Mouse (Mus musculus) right cerebral cortex, postnatal 25 days (tissue): ENCODE data around the gene Flywch1.

Experiments used
- DNase-seq: peaks from one replicate; pipeline ENCODE4 v3.0.0; 2022

Flywch1 gene

DNA sequence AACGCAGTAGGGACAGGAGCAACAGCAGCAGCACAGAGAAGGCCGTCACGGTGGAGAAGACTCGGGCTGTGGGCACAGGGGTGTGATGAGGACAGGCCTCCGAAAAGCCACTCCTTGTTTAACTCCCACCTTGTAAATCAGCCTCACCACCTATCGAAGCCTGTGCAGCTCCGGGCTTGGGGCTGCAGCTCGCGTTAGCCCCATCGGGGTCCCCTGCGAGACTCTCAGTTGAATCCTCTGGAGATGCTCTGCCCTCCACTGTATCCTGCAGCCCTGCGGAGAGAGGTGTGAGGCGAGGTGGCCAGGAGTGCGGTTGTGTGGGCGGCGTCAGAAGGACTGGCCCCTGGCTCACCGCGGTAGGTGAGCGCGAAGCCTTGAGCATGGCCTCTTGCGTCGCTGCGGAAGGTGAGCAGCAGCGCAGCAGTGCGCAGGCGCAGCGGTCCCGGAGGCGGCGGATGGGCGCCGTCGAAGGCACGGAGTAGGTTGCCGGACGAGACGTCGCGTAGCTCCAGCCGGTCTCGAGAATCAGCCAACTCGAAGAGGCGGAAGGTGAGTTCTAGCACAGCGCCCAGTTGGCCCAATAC, 29.1 kb downstream of the Flywch1 start:
- DNase-seq: no peak

DNA sequence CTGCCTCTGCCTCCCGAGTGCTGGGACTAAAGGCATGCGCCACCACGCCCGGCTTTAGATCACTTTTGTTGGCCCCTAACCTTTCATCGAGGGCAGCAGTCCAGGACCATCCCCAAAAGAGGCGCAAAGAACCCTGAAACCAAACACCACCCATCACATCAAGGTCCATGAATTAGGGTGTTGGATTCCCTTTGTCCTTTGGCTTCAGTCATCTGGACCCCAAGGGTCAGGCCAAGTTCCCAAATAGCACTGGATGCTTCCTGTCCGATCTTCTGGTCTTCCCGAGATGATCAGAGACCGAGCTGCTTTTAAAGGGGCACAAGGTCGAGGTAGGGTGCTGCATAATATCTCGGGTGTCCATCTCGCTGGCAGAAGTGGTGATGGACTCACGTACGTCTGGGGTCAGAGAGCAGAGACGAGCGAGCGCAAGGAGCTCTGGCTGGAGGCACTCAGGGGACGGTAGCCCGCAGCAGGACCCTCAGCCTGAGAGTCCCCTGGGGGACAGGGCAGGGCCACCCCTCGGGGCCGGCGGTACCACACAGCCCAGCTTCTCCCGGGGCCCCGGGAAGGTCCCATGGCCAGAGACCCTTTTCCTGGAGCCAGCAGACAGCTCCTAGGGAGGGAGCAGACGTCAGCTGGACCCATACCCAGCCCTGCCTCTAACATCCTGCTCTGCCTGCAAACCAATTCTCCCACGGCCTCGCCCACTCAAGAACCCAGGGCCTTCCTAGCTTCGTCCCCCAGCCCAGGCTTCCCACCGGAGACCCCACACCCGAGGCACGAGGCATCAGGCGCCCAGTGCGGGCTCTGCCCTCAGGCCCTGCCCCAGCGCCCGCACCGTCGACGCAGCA, 29.8 kb downstream of the Flywch1 start:
- no peak for DNase-seq

DNA sequence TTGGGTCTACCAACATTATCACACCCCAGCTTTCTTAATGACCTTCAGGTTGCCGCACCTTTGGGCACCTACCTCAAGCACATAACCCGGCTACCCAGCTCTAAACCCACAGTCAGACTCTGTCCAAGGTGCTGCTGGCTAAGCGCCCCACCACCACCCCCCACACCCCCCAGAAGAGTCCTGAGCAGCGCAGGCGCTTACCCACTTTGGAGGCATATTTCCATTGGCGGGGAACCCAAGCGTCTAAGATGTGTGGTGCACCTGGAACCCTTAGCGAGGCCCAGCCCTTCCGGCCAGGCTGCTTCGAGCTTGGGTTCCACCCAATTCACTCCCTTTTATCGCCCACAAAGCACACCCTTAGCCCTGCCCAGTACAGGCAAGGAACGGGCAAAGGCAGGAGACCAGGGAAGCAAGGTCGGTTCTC, 30.8 kb downstream of the Flywch1 start, which contains the start of gene Paqr4:
Gene Paqr4, minus strand, starts transcription at position 270 of the 424 bp plus-strand sequence.
- DNase-seq: no peak

DNA sequence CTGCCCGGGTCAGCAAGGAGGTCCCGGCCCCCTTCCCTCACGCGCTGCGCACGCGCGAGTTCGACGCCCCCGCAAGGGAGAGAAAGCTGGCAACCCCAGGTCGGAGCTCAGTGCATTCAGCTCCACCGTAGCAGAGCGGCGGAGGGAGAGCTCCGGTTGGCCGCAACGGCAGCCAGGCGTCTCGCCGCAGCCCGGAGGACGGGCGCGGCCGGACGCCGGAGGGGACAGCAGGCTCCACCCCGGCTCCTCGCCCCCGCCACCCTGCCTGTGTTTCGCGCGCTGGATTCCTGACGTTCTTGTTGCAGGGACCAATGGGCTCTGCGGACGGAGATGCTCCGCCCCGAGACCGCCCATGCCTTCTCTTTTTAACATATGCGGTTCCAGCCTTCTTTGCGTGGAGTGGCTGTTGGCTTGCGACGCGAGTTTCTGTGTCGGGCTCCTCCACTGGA, 31.2 kb downstream of the Flywch1 start:
- DNase-seq: peak; percentile 94

GRCm38 (mm10) chr17:23739202-23740135, 31.9 kb downstream of the Flywch1 start:
- DNase-seq: peak; percentile 41

- no peak for DNase-seq
Measured at GRCm38 (mm10) chr17:23738836-23739201, 32.6 kb downstream of the Flywch1 start.

GRCm38 (mm10) chr17:23737493-23738445, 33.6 kb downstream of the Flywch1 start:
- no peak for DNase-seq

DNA sequence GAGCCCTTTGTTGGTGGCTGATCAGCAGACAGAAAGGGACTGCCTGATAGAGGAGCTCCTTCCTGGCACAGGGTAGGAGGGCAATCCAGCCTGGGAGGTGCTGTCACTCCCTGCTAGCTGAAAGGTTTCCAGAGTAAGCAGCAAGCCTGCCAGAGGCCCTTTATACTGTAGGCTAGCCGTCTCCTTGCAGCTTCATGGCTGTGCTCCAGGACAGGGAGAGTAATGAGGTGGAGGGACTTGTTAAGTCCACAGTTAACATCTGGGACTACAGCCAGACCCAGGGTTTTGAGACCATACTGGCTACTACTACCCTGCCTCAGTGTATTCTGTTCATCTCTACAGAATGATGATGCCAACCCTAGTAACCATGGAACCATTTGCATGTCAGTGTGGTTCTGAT, 37.1 kb downstream of the Flywch1 start:
- DNase-seq: no peak

DNA sequence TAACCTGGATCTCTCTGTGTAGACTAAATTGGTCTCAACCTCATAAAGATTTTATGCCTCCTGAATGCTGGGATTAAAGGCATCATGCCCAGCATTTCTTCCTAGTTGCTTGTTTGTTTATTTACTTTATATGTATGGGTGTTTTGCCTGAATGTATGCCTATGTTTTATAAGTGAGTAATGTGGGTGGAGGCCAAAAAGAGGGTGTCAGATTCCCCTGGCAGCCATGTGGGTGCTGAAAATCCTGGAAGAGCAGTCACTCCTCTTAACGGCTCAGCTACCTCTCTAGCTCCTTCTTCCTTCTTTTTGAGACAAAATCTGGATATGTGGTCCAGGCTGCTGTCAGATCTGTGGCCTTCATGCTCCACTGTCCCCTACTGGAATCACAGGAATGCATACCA, 41.0 kb downstream of the Flywch1 start:
- no peak for DNase-seq

GRCm38 (mm10) chr17:23726758-23727142, 44.7 kb downstream of the Flywch1 start:
- peak; percentile 52 for DNase-seq

- DNase-seq: peak; percentile 93
Measured at GRCm38 (mm10) chr17:23725999-23726757, 45.2 kb downstream of the Flywch1 start, which contains the start of gene Pkmyt1. Gene Pkmyt1 (plus strand): TSS chr17:23726336.

GRCm38 (mm10) chr17:23725477-23725876, 45.9 kb downstream of the Flywch1 start:
- no peak for DNase-seq

- no peak for DNase-seq
Measured at GRCm38 (mm10) chr17:23722376-23723125, 48.9 kb downstream of the Flywch1 start, which contains the start of gene 1520401A03Rik. Gene 1520401A03Rik (minus strand): TSS chr17:23722783.

GRCm38 (mm10) chr17:23721886-23722285, 49.5 kb downstream of the Flywch1 start:
- DNase-seq: no peak

DNA sequence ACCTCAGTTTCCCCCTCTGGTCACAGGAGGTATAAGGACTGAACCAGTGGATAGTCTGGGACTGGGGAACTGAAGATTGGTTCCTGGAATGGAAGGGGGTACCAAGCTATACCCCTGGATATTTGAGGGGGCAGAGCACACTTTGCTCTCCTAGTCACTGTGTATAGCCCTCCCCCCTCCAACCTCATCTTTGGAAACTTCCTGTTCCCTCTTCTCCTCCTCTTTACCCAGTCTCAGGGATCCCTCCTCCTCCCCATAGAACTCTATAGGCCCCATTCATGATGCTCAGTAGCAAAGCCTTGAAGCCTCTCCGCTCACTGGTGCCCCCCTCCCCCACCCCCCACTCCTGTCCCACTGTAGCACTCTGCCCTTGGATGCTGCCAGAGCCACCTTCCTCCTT, 51.9 kb downstream of the Flywch1 start:
- no peak for DNase-seq

DNA sequence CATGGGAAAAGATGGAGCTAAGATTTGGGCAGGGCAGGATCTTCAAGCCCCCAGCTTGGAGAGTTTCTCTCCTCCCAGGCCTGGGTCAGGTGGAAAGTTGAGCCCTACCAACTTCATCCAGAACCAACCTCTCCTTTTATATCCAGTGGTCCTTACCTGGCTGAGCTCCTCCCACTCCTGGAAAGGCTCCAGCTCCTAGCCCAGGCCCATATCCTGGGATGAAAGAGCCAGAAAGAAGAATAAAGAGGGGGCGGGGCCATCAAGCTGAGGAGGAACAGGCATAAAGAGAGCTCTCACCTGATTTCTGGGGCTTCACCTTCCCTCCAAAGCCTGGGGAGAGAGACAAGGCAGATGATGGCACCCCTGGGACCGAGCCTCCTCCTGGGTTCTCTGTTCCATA, 54.4 kb downstream of the Flywch1 start:
- no peak for DNase-seq

- DNase-seq: peak; percentile 59
Measured at GRCm38 (mm10) chr17:23706212-23706611, 65.2 kb downstream of the Flywch1 start.

DNA sequence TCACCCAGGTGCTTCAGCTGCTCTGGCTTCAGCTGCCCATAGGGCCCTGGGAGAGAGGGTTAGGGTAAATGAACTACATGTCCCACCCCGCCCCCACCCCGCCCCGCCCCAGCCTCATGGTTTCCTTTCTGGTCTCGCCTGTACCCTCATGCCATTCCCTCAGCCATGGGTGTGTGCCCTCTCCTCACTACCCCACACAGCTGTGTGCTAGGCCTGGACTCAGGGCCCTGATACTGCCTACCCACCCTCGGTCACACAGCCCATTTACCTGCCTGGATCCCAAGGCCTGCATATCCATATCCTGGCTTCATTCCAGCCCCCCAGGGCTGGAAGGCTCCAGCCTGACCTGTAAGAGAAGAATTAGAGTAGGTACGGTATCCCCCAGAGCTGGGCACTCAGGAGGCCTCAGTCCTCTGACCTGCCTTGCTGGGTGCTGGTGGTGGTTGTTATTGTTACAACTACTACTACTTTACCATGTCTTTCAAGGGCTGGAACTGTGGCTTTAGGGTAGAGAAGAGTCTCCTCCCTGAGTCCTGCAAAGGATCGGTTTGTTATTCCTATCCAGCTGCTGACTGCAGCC, 65.8 kb downstream of the Flywch1 start:
- DNase-seq: no peak

DNA sequence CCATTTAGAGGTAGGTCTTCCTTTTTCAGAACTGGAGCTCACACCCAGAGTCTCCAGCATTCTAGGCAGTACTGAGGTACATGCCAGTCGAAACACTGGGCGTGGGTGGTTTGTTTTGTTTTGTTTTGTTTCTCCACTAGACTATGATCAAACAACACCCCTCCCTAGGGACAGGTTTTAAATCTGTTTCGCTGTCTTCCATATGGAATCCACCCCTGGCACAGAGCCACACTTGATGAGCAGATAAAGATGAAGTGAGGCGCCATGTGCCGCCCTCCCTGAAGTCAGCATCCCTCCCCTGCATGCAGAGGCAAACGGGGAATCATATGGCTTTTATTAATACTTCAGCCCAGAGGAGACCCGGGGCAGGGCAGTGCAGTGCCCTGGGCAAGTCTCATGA, 66.7 kb downstream of the Flywch1 start:
- DNase-seq: peak; percentile 29

DNA sequence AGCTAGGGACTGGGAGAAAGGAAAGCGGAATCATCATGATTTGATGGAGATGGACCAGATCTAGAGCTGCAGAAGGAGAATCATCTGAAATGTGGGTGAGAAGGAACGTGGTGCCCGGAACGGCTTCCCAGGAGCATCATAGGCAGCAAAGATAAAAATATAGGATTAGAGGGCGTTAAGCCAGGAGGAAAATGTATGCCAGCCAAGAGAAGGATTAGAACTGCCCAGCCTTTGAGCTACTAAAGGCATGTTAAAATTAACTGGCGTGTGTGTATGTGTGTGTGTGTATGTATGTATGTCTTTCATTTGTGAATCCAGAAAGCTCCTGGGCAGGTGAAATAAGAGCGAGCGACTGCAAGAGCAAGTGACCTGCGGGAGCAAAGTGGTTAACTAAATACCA, 68.1 kb downstream of the Flywch1 start:
- no peak for DNase-seq
